Mouse (Mus musculus) T-helper 17 cell (primary cell): ENCODE results near the gene Mtch1.

Source experiments
- in situ Hi-C, 2 experiments: fragments of 300-600 bp; cut with MboI, MseI; formaldehyde crosslinking; loops; 1 replicate in 1 of 2; 2 replicates in 1 of 2; pipeline ENCODE4 v1.15.1; 2025; ENCODE audit warnings: high pct_unique_total_duplicates in 2 of 2

Gene Mtch1

GRCm38 (mm10) chr17:29365105-29365621 lies 17.4 kb upstream of the Mtch1 start:
- in situ Hi-C loops, result loop anchor here in 1 of 2 experiments (25.0 kb wide), 1 partner anchor 103 kb away; the partner anchor contains the start of genes BC004004 and Ppil1

- in situ Hi-C loops, result loop anchor here (5.0 to 25.0 kb wide), 2 partner anchors 49 to 101 kb away; partner anchors contain the start of genes BC004004 (in 1 of the 2) and Ppil1 (in 1 of the 2)
These were observed 15.4 kb upstream of the Mtch1 start for GRCm38 (mm10) chr17:29363109-29363508.

GRCm38 (mm10) chr17:29361982-29362691 lies 14.4 kb upstream of the Mtch1 start:
- in situ Hi-C loops, result loop anchor here (5.0 to 25.0 kb wide), 2 partner anchors 50 to 100 kb away; partner anchors contain the start of genes BC004004 (in 1 of the 2) and Ppil1 (in 1 of the 2)

GRCm38 (mm10) chr17:29360761-29361221 lies 13.1 kb upstream of the Mtch1 start, which contains the start of gene Fgd2:
Fgd2 (plus strand) TSS chr17:29360914.
- in situ Hi-C loops, result loop anchor here (5.0 to 25.0 kb wide), 2 partner anchors 52 to 98 kb away; partner anchors contain the start of genes BC004004 (in 1 of the 2) and Ppil1 (in 1 of the 2)

- in situ Hi-C loops, result loop anchor here in 1 of 2 experiments (5.0 to 25.0 kb wide), 2 partner anchors 37 to 97 kb away; partner anchors contain the start of genes BC004004 and Ppil1
These were observed 11.2 kb upstream of the Mtch1 start for GRCm38 (mm10) chr17:29358928-29359327.

GRCm38 (mm10) chr17:29356882-29357281 lies 9.1 kb upstream of the Mtch1 start:
- in situ Hi-C loops, result loop anchor here in 1 of 2 experiments (5.0 to 25.0 kb wide), 2 partner anchors 35 to 95 kb away; partner anchors contain the start of genes BC004004 and Ppil1

GRCm38 (mm10) chr17:29356479-29356856 lies 8.7 kb upstream of the Mtch1 start:
- in situ Hi-C loops, result loop anchor here in 1 of 2 experiments (5.0 to 25.0 kb wide), 2 partner anchors 34 to 94 kb away; partner anchors contain the start of genes BC004004 and Ppil1

- in situ Hi-C loops, result loop anchor here in 1 of 2 experiments (5.0 to 25.0 kb wide), 2 partner anchors 34 to 94 kb away; partner anchors contain the start of genes BC004004 and Ppil1
These were observed 8.2 kb upstream of the Mtch1 start for GRCm38 (mm10) chr17:29355841-29356478.

- in situ Hi-C loops, result loop anchor here in 1 of 2 experiments (5.0 to 25.0 kb wide), 2 partner anchors 33 to 93 kb away; partner anchors contain the start of genes BC004004 and Ppil1
These were observed 7.7 kb upstream of the Mtch1 start for GRCm38 (mm10) chr17:29355461-29355840.

- in situ Hi-C loops, result loop anchor here in 1 of 2 experiments (25.0 kb wide), 1 partner anchor 89 kb away; the partner anchor contains the start of genes BC004004 and Ppil1
These were observed 3.3 kb upstream of the Mtch1 start for GRCm38 (mm10) chr17:29351056-29351455.

GRCm38 (mm10) chr17:29348996-29349395 lies 1.3 kb upstream of the Mtch1 start:
- in situ Hi-C loops, result no loop called here

- in situ Hi-C loops, result no loop called here
These were observed 549 bp downstream of the Mtch1 start for GRCm38 (mm10) chr17:29347126-29347644.

GRCm38 (mm10) chr17:29346496-29347125 lies 1.1 kb downstream of the Mtch1 start:
- in situ Hi-C loops, result no loop called here

GRCm38 (mm10) chr17:29345272-29345671 lies 2.5 kb downstream of the Mtch1 start:
- in situ Hi-C loops, result no loop called here

- in situ Hi-C loops, result no loop called here
These were observed 4.5 kb downstream of the Mtch1 start for GRCm38 (mm10) chr17:29343241-29343640.

GRCm38 (mm10) chr17:29342010-29342910 lies 5.5 kb downstream of the Mtch1 start:
- in situ Hi-C loops, result no loop called here

GRCm38 (mm10) chr17:29341591-29342003 lies 6.1 kb downstream of the Mtch1 start:
- in situ Hi-C loops, result no loop called here

- in situ Hi-C loops, result no loop called here
These were observed 7.1 kb downstream of the Mtch1 start for GRCm38 (mm10) chr17:29340406-29341261.
